In genomic region chr5:119125745-119126144, GRCm38 (mm10) we compare ENCODE assay signal across 17 mouse cellular contexts.
"Had no signal": no experiment of that assay in that cellular context is flagged by ENCODE, and none has a peak within 500 bp of the region (broad histone marks: within the 10 kb centered on the region; RNA-seq: fewer than 3 reads in every experiment).

No protein-coding gene starts in this region.

- DNase-seq: liver, postnatal 0 days; lung, adult 2 months; lung, postnatal 14 days; lung, postnatal 36 days; right cerebral cortex, postnatal 14 days; thymus, adult 18-20 months; thymus, postnatal 14 days; thymus, postnatal 4 days had no signal

- H3K4me3 ChIP-seq: liver, embryonic 15.5 days; lung, embryonic 15.5 days; megakaryocyte, embryonic 14.5 days; midbrain, embryonic 12.5 days; midbrain, embryonic 15.5 days; neural tube, embryonic 12.5 days; stomach, embryonic 15.5 days had no signal

- H3K9me3 ChIP-seq: liver, embryonic 15.5 days; lung, embryonic 15.5 days; midbrain, embryonic 12.5 days; midbrain, embryonic 15.5 days; neural tube, embryonic 12.5 days; stomach, embryonic 15.5 days had no signal

- H3K27me3 ChIP-seq: liver, embryonic 15.5 days; lung, embryonic 15.5 days; megakaryocyte, embryonic 14.5 days; midbrain, embryonic 12.5 days; midbrain, embryonic 15.5 days; neural tube, embryonic 12.5 days; stomach, embryonic 15.5 days had no signal

- H3K27ac ChIP-seq: liver, embryonic 15.5 days; lung, embryonic 15.5 days; macrophage; midbrain, embryonic 12.5 days; midbrain, embryonic 15.5 days; neural tube, embryonic 12.5 days; stomach, embryonic 15.5 days had no signal

- H3K4me1 ChIP-seq: liver, embryonic 15.5 days; lung, embryonic 15.5 days; megakaryocyte, embryonic 14.5 days; midbrain, embryonic 12.5 days; midbrain, embryonic 15.5 days; neural tube, embryonic 12.5 days; stomach, embryonic 15.5 days had no signal

- H3K9ac ChIP-seq: liver, embryonic 15.5 days; liver, postnatal 0 days; lung, embryonic 15.5 days; midbrain, embryonic 12.5 days; midbrain, embryonic 15.5 days; neural tube, embryonic 12.5 days; stomach, embryonic 15.5 days had no signal

- H3K4me2 ChIP-seq: liver, embryonic 15.5 days; lung, embryonic 15.5 days; midbrain, embryonic 12.5 days; midbrain, embryonic 15.5 days; neural tube, embryonic 12.5 days; stomach, embryonic 15.5 days had no signal

- H3K36me3 ChIP-seq: liver, embryonic 15.5 days; lung, embryonic 15.5 days; midbrain, embryonic 12.5 days; midbrain, embryonic 15.5 days; neural tube, embryonic 12.5 days; stomach, embryonic 15.5 days had no signal

- ATAC-seq: liver, postnatal 0 days; lung, postnatal 0 days; midbrain, embryonic 15.5 days had no signal
